In the genomic region with DNA sequence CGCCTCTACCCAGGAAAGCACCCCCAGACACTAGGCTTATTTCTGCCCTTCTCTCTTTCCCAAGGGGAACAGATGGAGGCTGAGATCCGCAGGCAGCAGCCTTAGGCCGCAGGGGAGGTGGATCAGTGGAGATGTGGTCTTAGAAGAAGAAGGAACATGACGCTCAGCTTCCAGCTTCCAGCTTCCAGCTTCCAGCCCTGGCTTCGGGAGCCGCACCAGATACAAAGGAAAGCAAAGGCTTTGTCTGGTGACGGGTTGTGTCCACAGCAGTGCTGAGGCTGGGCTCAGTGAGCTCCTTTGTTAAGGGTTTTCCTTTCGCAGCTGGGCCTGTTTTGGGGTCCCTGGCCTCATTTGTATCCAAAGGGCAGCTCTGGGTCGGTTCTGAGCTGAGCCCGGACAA, we compare ENCODE assay signal across 18 mouse cellular contexts. TPM values are rescaled to one million over a fixed set of nuclear protein-coding genes. Genes with fewer than 3 reads are reported as not detected.
DNase-seq lines count a peak whose midpoint lies in the region; ATAC-seq and TF ChIP-seq lines count a peak whose summit lies in the region.
"Had no signal": no experiment of that assay in that cellular context is flagged by ENCODE, and none has a peak within 500 bp of the region (broad histone marks: within the 10 kb centered on the region; RNA-seq: fewer than 3 reads in every experiment).

No protein-coding gene starts in this region.

- peak overlapping the region; percentile 76 for H3K27ac ChIP-seq in left cerebral cortex, adult 2 months
- peak overlapping the region; percentile 41; the same call in 1 of the 2 replicates for H3K27ac ChIP-seq in embryonic facial prominence, embryonic 10.5 days (replicated peaks)
- H3K27ac ChIP-seq in midbrain, embryonic 12.5 days (replicated peaks) = peak overlapping the region; percentile 27
- H3K27ac ChIP-seq: embryonic facial prominence, embryonic 12.5 days; heart, embryonic 13.5 days; limb, embryonic 12.5 days; liver, embryonic 13.5 days; lung, embryonic 15.5 days; macrophage had no signal

- no peaks in the 10 kb centered on the region for H3K27me3 ChIP-seq in embryonic facial prominence, embryonic 10.5 days (replicated peaks; ENCODE audit: low read depth, poor library complexity, severe bottlenecking)
- H3K27me3 ChIP-seq in midbrain, embryonic 12.5 days = peaks cover 6% of the 10 kb centered on the region; the same call in 1 of the 2 replicates
- H3K27me3 ChIP-seq: embryonic facial prominence, embryonic 12.5 days; lung, embryonic 15.5 days had no signal

- no peaks in the 10 kb centered on the region for H3K36me3 ChIP-seq in embryonic facial prominence, embryonic 10.5 days (replicated peaks)
- no peaks in the 10 kb centered on the region for H3K36me3 ChIP-seq in midbrain, embryonic 12.5 days
- H3K36me3 ChIP-seq: embryonic facial prominence, embryonic 12.5 days; heart, embryonic 13.5 days; limb, embryonic 12.5 days; liver, embryonic 13.5 days; lung, embryonic 15.5 days had no signal

- intact Hi-C loops in left cerebral cortex, adult 2 months (cut with DNase I) = loop anchor here (5.0 kb wide), 1 partner anchor 272 kb away; a partner anchor contains a TSS

- 0 out of 2 replicates have a peak, but pooled peaks cover 6% of the 10 kb centered on the region for H3K4me1 ChIP-seq in embryonic facial prominence, embryonic 10.5 days
- H3K4me1 ChIP-seq in midbrain, embryonic 12.5 days = peaks cover 9% of the 10 kb centered on the region
- H3K4me1 ChIP-seq: embryonic facial prominence, embryonic 12.5 days; limb, embryonic 12.5 days; liver, embryonic 13.5 days; lung, embryonic 15.5 days had no signal

- no peaks in the 10 kb centered on the region for H3K9me3 ChIP-seq in embryonic facial prominence, embryonic 10.5 days
- no peaks in the 10 kb centered on the region for H3K9me3 ChIP-seq in midbrain, embryonic 12.5 days
- H3K9me3 ChIP-seq: embryonic facial prominence, embryonic 12.5 days; heart, embryonic 13.5 days; limb, embryonic 12.5 days; liver, embryonic 13.5 days; lung, embryonic 15.5 days had no signal

- 53% methylated on average over 10 of the region's 10 CpGs for WGBS in embryonic facial prominence, embryonic 10.5 days
- WGBS in midbrain, embryonic 12.5 days = 23% methylated on average over 10 of the region's 10 CpGs

- no peak overlapping the region for H3K9ac ChIP-seq in midbrain, embryonic 12.5 days (replicated peaks)
- H3K9ac ChIP-seq: embryonic facial prominence, embryonic 12.5 days; heart, embryonic 13.5 days; limb, embryonic 12.5 days; liver, embryonic 13.5 days; lung, embryonic 15.5 days had no signal

- TF ChIP-seq CTCF in left cerebral cortex, adult 2 months (IDR thresholded peaks at IDR 0.05) = no peak

- no peak overlapping the region for H3K4me3 ChIP-seq in left cerebral cortex, adult 2 months
- H3K4me3 ChIP-seq in embryonic facial prominence, embryonic 10.5 days = no peak overlapping the region
- no peak overlapping the region for H3K4me3 ChIP-seq in midbrain, embryonic 12.5 days
- H3K4me3 ChIP-seq: embryonic facial prominence, embryonic 12.5 days; heart, embryonic 13.5 days; limb, embryonic 12.5 days; liver, embryonic 13.5 days; lung, embryonic 15.5 days had no signal

- peak; percentile 8 for DNase-seq in embryo, embryonic 11 days
- DNase-seq in embryo, embryonic 10 days (ENCODE audit: low spot score) = no peak
- no peak for DNase-seq in left cerebral cortex, adult 2 months (ENCODE audit: extremely low spot score in 1 of 2, low spot score in 2 of 2)
- no peak for DNase-seq in left cerebral cortex, adult 8-10 months (ENCODE audit: low spot score in 2 of 2)
- no peak for DNase-seq in embryonic facial prominence, embryonic 10.5 days (ENCODE audit: low spot score)
- no peak for DNase-seq in adrenal gland, postnatal 4 days (ENCODE audit: low spot score in 2 of 2)
- no peak for DNase-seq in thymus, adult 18-20 months
- DNase-seq: adrenal gland, postnatal 10 days; cerebellum, postnatal 10 days; heart, adult 11 months; heart, postnatal 4 days; liver, embryonic 13.5 days had no signal

- ATAC-seq in midbrain, embryonic 12.5 days (ENCODE audit: low FRiP score, low read depth) = no peak; the same call in 1 of the 2 replicates

- H3K4me2 ChIP-seq in midbrain, embryonic 12.5 days (replicated peaks) = no peak overlapping the region
- H3K4me2 ChIP-seq: embryonic facial prominence, embryonic 12.5 days; heart, embryonic 13.5 days; limb, embryonic 12.5 days; liver, embryonic 13.5 days; lung, embryonic 15.5 days had no signal

RNA-seq across cellular contexts. Expression of a gene that starts 16.9 kb away (rescaled TPM):
- 100 to 1,000 TPM; 266 to 272 TPM for total RNA-seq in left cerebral cortex, adult 2 months (2021)
- total RNA-seq in left cerebral cortex, adult 8-10 months (2022) = 100 to 1,000 TPM; 247 to 274 (median 263) TPM
- 141 and 143 TPM in 2 replicates for polyA plus RNA-seq in embryonic facial prominence, embryonic 10.5 days (2016; fragmentation: Nextera tagmentation; extraction: Ambion mirVana)
- 161 and 163 TPM in 2 replicates for polyA plus RNA-seq in midbrain, embryonic 12.5 days (2016; fragmentation: Nextera tagmentation; extraction: Ambion mirVana)
- total RNA-seq in adrenal gland, postnatal 4 days (2021) = 100 to 1,000 TPM; 150 to 153 TPM
